9 mouse cellular contexts compared by ENCODE assay signal in genomic region chr1:119328921-119329692, GRCm38 (mm10).
DNase-seq lines count a peak whose midpoint lies in the region; ATAC-seq lines count a peak whose summit lies in the region.
"Had no signal": no experiment of that assay in that cellular context is flagged by ENCODE, and none has a peak within 500 bp of the region (broad histone marks: within the 10 kb centered on the region; RNA-seq: fewer than 3 reads in every experiment).

No protein-coding gene starts in this region.

- WGBS in heart, embryonic 11.5 days (ENCODE audit: insufficient replicate concordance), result 31% methylated on average over 15 of the region's 15 CpGs
- 29% methylated on average over 15 of the region's 15 CpGs for WGBS in intestine, embryonic 15.5 days
- WGBS in midbrain, embryonic 14.5 days, result 5% methylated on average over 15 of the region's 15 CpGs

- no peaks in the 10 kb centered on the region; the same call in 1 of the 2 replicates for H3K4me1 ChIP-seq in heart, embryonic 11.5 days (ENCODE audit: control insufficient read depth, insufficient read depth, low read length)
- 0 out of 2 replicates have a peak, but pooled peaks cover 5% of the 10 kb centered on the region for H3K4me1 ChIP-seq in intestine, embryonic 15.5 days (replicated peaks)
- peaks cover 16% of the 10 kb centered on the region; the same call in 1 of the 2 replicates for H3K4me1 ChIP-seq in midbrain, embryonic 14.5 days (ENCODE audit: control insufficient read depth, insufficient read depth, low read length)

- no peaks in the 10 kb centered on the region for H3K9me3 ChIP-seq in heart, embryonic 11.5 days (replicated peaks; ENCODE audit: control insufficient read depth, low read length)
- H3K9me3 ChIP-seq in intestine, embryonic 15.5 days, result no peaks in the 10 kb centered on the region
- no peaks in the 10 kb centered on the region for H3K9me3 ChIP-seq in midbrain, embryonic 14.5 days (ENCODE audit: control insufficient read depth, low read length)
- H3K9me3 ChIP-seq: embryonic facial prominence, embryonic 13.5 days had no signal

- intact Hi-C loops in heart, postnatal 36 days (cut with DNase I), result no loop called here
- intact Hi-C loops in left cerebral cortex, postnatal 10 days (cut with DNase I), result no loop called here

- no peak overlapping the region for H3K27ac ChIP-seq in heart, embryonic 11.5 days (ENCODE audit: low read depth, low read length)
- no peak overlapping the region for H3K27ac ChIP-seq in intestine, embryonic 15.5 days
- H3K27ac ChIP-seq in midbrain, embryonic 14.5 days (replicated peaks; ENCODE audit: low read depth, low read length), result peak overlapping the region; percentile 74
- H3K27ac ChIP-seq: embryonic facial prominence, embryonic 13.5 days had no signal

- H3K4me3 ChIP-seq in heart, embryonic 11.5 days (ENCODE audit: low read depth, low read length), result no peak overlapping the region
- no peak overlapping the region for H3K4me3 ChIP-seq in intestine, embryonic 15.5 days (replicated peaks)
- no peak overlapping the region for H3K4me3 ChIP-seq in midbrain, embryonic 14.5 days (replicated peaks; ENCODE audit: low read depth, low read length)
- H3K4me3 ChIP-seq: embryonic facial prominence, embryonic 13.5 days had no signal

- no peaks in the 10 kb centered on the region for H3K36me3 ChIP-seq in heart, embryonic 11.5 days (ENCODE audit: control insufficient read depth, insufficient read depth, low read length)
- H3K36me3 ChIP-seq in intestine, embryonic 15.5 days, result no peaks in the 10 kb centered on the region
- H3K36me3 ChIP-seq in midbrain, embryonic 14.5 days (ENCODE audit: control insufficient read depth, insufficient read depth, low read length), result no peaks in the 10 kb centered on the region
- H3K36me3 ChIP-seq: embryonic facial prominence, embryonic 13.5 days had no signal

- no peak for ATAC-seq in heart, embryonic 11.5 days (replicated peaks; ENCODE audit: insufficient number of reproducible peaks, low FRiP score, low TSS enrichment)
- ATAC-seq in intestine, embryonic 15.5 days, result peak; percentile 62
- ATAC-seq in midbrain, embryonic 14.5 days (ENCODE audit: low FRiP score, low TSS enrichment), result peak; percentile 86

- H3K9ac ChIP-seq in heart, embryonic 11.5 days (ENCODE audit: low read depth, low read length), result 0 out of 2 replicates have a peak overlapping the region, but pooled peaks have one; percentile 16
- no peak overlapping the region for H3K9ac ChIP-seq in intestine, embryonic 15.5 days
- no peak overlapping the region; the same call in 1 of the 2 replicates for H3K9ac ChIP-seq in midbrain, embryonic 14.5 days (replicated peaks; ENCODE audit: low read length)
- H3K9ac ChIP-seq: embryonic facial prominence, embryonic 13.5 days had no signal

- H3K27me3 ChIP-seq in heart, embryonic 11.5 days (ENCODE audit: control insufficient read depth, insufficient read depth, low read length), result peaks cover 5% of the 10 kb centered on the region; the same call in 1 of the 2 replicates
- no peaks in the 10 kb centered on the region for H3K27me3 ChIP-seq in intestine, embryonic 15.5 days (replicated peaks)
- H3K27me3 ChIP-seq in midbrain, embryonic 14.5 days (ENCODE audit: control insufficient read depth, insufficient read depth, low read length), result no peaks in the 10 kb centered on the region

- H3K4me2 ChIP-seq in heart, embryonic 11.5 days, result no peak overlapping the region
- H3K4me2 ChIP-seq in intestine, embryonic 15.5 days (replicated peaks), result no peak overlapping the region
- H3K4me2 ChIP-seq in midbrain, embryonic 14.5 days (ENCODE audit: low read length), result 0 out of 2 replicates have a peak overlapping the region, but pooled peaks have one; percentile 8
- H3K4me2 ChIP-seq: embryonic facial prominence, embryonic 13.5 days had no signal

- DNase-seq in heart, postnatal 36 days, result no peak
- DNase-seq in embryo, embryonic 11.5 days (ENCODE audit: low read depth, low spot score), result peak; percentile 14
- DNase-seq in left cerebral cortex, postnatal 10 days (ENCODE audit: extremely low spot score in 1 of 2, low spot score in 2 of 2), result peak; percentile 30 to 63
- peak; percentile 78 for DNase-seq in midbrain, embryonic 14.5 days
- no peak for DNase-seq in thymus, postnatal 25 days
- no peak for DNase-seq in spleen, postnatal 14 days (ENCODE audit: low spot score in 2 of 2)

Comparison
In these comparisons a context has a peak if more than half of its experiments do, and no peak if none do; other contexts are left out.
1. DNase-seq: peak in embryo, embryonic 11.5 days (single experiment), left cerebral cortex, postnatal 10 days (2 of 2) and midbrain, embryonic 14.5 days (single experiment); none in heart, postnatal 36 days (0 of 2), thymus, postnatal 25 days (single experiment) and spleen, postnatal 14 days (0 of 2).